Mouse (Mus musculus): ENCODE measurements around the gene Med12l. TPM values are rescaled to one million over a fixed set of nuclear protein-coding genes. Genes with fewer than 3 reads are reported as not detected.

The Med12l gene
- polyA plus RNA-seq, 1 experiment: 0.71 TPM

GRCm38 (mm10) chr3:59263417-59263816, 257.8 kb downstream of the Med12l start:
- no peak for DNase-seq
- TF ChIP-seq CTCF (IDR thresholded peaks at IDR 0.05; ENCODE audit: insufficient read depth, low read length) (no peak), POLR2A (IDR thresholded peaks at IDR 0.05; ENCODE audit: borderline replicate concordance, extremely low read depth, low read depth, low read length) (no peak)
- Histone ChIP-seq H3K4me3 (replicated peaks; ENCODE audit: extremely low read depth, low read depth, low read length) (no peak overlapping the region), H3K4me1 (ENCODE audit: control insufficient read depth, insufficient read depth, low read length) (no peaks in the 10 kb centered on the region)
- 82% methylated on average over 2 of the region's 2 CpGs for WGBS

GRCm38 (mm10) chr3:59263988-59264387, 258.4 kb downstream of the Med12l start:
- 77% methylated on average over 3 of the region's 3 CpGs for WGBS
- TF ChIP-seq POLR2A (IDR thresholded peaks at IDR 0.05; ENCODE audit: borderline replicate concordance, extremely low read depth, low read depth, low read length) (no peak), CTCF (IDR thresholded peaks at IDR 0.05; ENCODE audit: insufficient read depth, low read length) (no peak)
- Histone ChIP-seq H3K4me1 (ENCODE audit: control insufficient read depth, insufficient read depth, low read length) (no peaks in the 10 kb centered on the region), H3K4me3 (replicated peaks; ENCODE audit: extremely low read depth, low read depth, low read length) (no peak overlapping the region)
- DNase-seq: no peak

- WGBS: 94% methylated on average over 6 of the region's 6 CpGs
These were observed 265.2 kb downstream of the Med12l start for GRCm38 (mm10) chr3:59270811-59271210.

GRCm38 (mm10) chr3:59277502-59278253, 272.1 kb downstream of the Med12l start:
- Histone ChIP-seq H3K4me1 (ENCODE audit: control insufficient read depth, insufficient read depth, low read length) (no peaks in the 10 kb centered on the region), H3K4me3 (replicated peaks; ENCODE audit: extremely low read depth, low read depth, low read length) (no peak overlapping the region)
- no peak for DNase-seq
- TF ChIP-seq CTCF (IDR thresholded peaks at IDR 0.05; ENCODE audit: insufficient read depth, low read length) (no peak), POLR2A (IDR thresholded peaks at IDR 0.05; ENCODE audit: borderline replicate concordance, extremely low read depth, low read depth, low read length) (no peak)
- WGBS: 52% methylated on average over 3 of the region's 3 CpGs

More at GRCm38 (mm10) chr3:59270811-59271210, 265.2 kb downstream of the Med12l start:
- DNase-seq: no peak
- TF ChIP-seq POLR2A (IDR thresholded peaks at IDR 0.05; ENCODE audit: borderline replicate concordance, extremely low read depth, low read depth, low read length) (no peak), CTCF (IDR thresholded peaks at IDR 0.05; ENCODE audit: insufficient read depth, low read length) (no peak)
- no peaks in the 10 kb centered on the region for H3K4me1 ChIP-seq (ENCODE audit: control insufficient read depth, insufficient read depth, low read length)
- H3K4me3 ChIP-seq (replicated peaks; ENCODE audit: extremely low read depth, low read depth, low read length): no peak overlapping the region

- no peak for DNase-seq
- TF ChIP-seq POLR2A (IDR thresholded peaks at IDR 0.05; ENCODE audit: borderline replicate concordance, extremely low read depth, low read depth, low read length) (no peak), CTCF (IDR thresholded peaks at IDR 0.05; ENCODE audit: insufficient read depth, low read length) (no peak)
- no peaks in the 10 kb centered on the region for H3K4me1 ChIP-seq (ENCODE audit: control insufficient read depth, insufficient read depth, low read length)
- H3K4me3 ChIP-seq (replicated peaks; ENCODE audit: extremely low read depth, low read depth, low read length): no peak overlapping the region
- 94% methylated on average over 3 of the region's 3 CpGs for WGBS
These were observed 272.6 kb downstream of the Med12l start for GRCm38 (mm10) chr3:59278254-59278533.

- TF ChIP-seq CTCF (IDR thresholded peaks at IDR 0.05; ENCODE audit: insufficient read depth, low read length) (no peak), POLR2A (IDR thresholded peaks at IDR 0.05; ENCODE audit: borderline replicate concordance, extremely low read depth, low read depth, low read length) (no peak)
- DNase-seq: no peak
- no peaks in the 10 kb centered on the region for H3K4me1 ChIP-seq (ENCODE audit: control insufficient read depth, insufficient read depth, low read length)
- no peak overlapping the region for H3K4me3 ChIP-seq (replicated peaks; ENCODE audit: extremely low read depth, low read depth, low read length)
These were observed 273.0 kb downstream of the Med12l start for GRCm38 (mm10) chr3:59278620-59279019.

GRCm38 (mm10) chr3:59290551-59290950, 284.9 kb downstream of the Med12l start:
- WGBS: 33% methylated on average over 2 of the region's 2 CpGs
- Histone ChIP-seq H3K4me1 (ENCODE audit: control insufficient read depth, insufficient read depth, low read length) (no peaks in the 10 kb centered on the region), H3K4me3 (replicated peaks; ENCODE audit: extremely low read depth, low read depth, low read length) (no peak overlapping the region)
- TF ChIP-seq POLR2A (IDR thresholded peaks at IDR 0.05; ENCODE audit: borderline replicate concordance, extremely low read depth, low read depth, low read length) (no peak), CTCF (IDR thresholded peaks at IDR 0.05; ENCODE audit: insufficient read depth, low read length) (no peak)
- DNase-seq: no peak

- no peak for TF ChIP-seq CTCF (IDR thresholded peaks at IDR 0.05; ENCODE audit: insufficient read depth, low read length)
- no peak for TF ChIP-seq POLR2A (IDR thresholded peaks at IDR 0.05; ENCODE audit: borderline replicate concordance, extremely low read depth, low read depth, low read length)
- no peak for DNase-seq
- WGBS: 84% methylated on average over 5 of the region's 5 CpGs
- no peak overlapping the region for H3K4me3 ChIP-seq (replicated peaks; ENCODE audit: extremely low read depth, low read depth, low read length)
- H3K4me1 ChIP-seq (ENCODE audit: control insufficient read depth, insufficient read depth, low read length): no peaks in the 10 kb centered on the region
These were observed 288.0 kb downstream of the Med12l start for GRCm38 (mm10) chr3:59293437-59294199.

- 80% methylated on average over 16 of the region's 16 CpGs for WGBS
- DNase-seq: no peak
- Histone ChIP-seq H3K4me1 (ENCODE audit: control insufficient read depth, insufficient read depth, low read length) (no peaks in the 10 kb centered on the region), H3K4me3 (replicated peaks; ENCODE audit: extremely low read depth, low read depth, low read length) (no peak overlapping the region)
- TF ChIP-seq POLR2A (IDR thresholded peaks at IDR 0.05; ENCODE audit: borderline replicate concordance, extremely low read depth, low read depth, low read length) (no peak), CTCF (IDR thresholded peaks at IDR 0.05; ENCODE audit: insufficient read depth, low read length) (no peak)
These were observed 290.3 kb downstream of the Med12l start for GRCm38 (mm10) chr3:59295699-59296562.

All from lung, adult 2 months (tissue).